Mouse (Mus musculus): Measurements from ENCODE around the gene Tas2r124.

The Tas2r124 gene

GRCm38 (mm10) chr6:132754430-132754829, at the start of gene Tas2r124:
TSS of gene Tas2r124 (plus strand) at chr6:132754730.
- no peak for DNase-seq

GRCm38 (mm10) chr6:132711828-132712227, 42.7 kb upstream of the Tas2r124 start, which contains the start of gene Tas2r122:
TSS of gene Tas2r122 (minus strand) at chr6:132711928.
- DNase-seq, result no peak

GRCm38 (mm10) chr6:132737935-132738334, 16.6 kb upstream of the Tas2r124 start, which contains the start of gene Tas2r115:
TSS of gene Tas2r115 (minus strand) at chr6:132738035.
- DNase-seq, result no peak

- DNase-seq, result no peak
Measured at GRCm38 (mm10) chr6:132750206-132750605, 4.3 kb upstream of the Tas2r124 start.

GRCm38 (mm10) chr6:132761831-132762230, 7.3 kb downstream of the Tas2r124 start, which contains the start of gene Tas2r102:
TSS of gene Tas2r102 (plus strand) at chr6:132762131.
- no peak for DNase-seq

- no peak for DNase-seq
Measured at GRCm38 (mm10) chr6:132778062-132778461, 23.5 kb downstream of the Tas2r124 start, which contains the start of gene Tas2r136. TSS of gene Tas2r136 (minus strand) at chr6:132778162.

- no peak for DNase-seq
Measured at GRCm38 (mm10) chr6:132795393-132795792, 40.9 kb downstream of the Tas2r124 start.

- no peak for DNase-seq
Measured at GRCm38 (mm10) chr6:132802518-132802917, 48.0 kb downstream of the Tas2r124 start, which contains the start of gene Tas2r117. TSS of gene Tas2r117 (plus strand) at chr6:132802818.
